Mouse (Mus musculus) small intestine, adult 2 months (tissue): ENCODE measurements at regions not wholly inside any gene's neighbourhood (a gene's known extent, or its start where the extent isn't known, plus 50 kb on each side); places are given as distances from the start of the nearest gene placed in this dataset.

Experiments used
- CTCF ChIP-seq: fragments of 200-500 bp; IDR thresholded peaks from 2 replicates; pipeline ENCODE4 v1.5.1; 2012; ENCODE audit warnings: low read depth, mild to moderate bottlenecking, control low read depth, inconsistent platforms, low read length, moderate library complexity, mixed read lengths; ENCODE audit not compliant: insufficient replicate concordance, insufficient read length; ENCODE audit errors: extremely low read depth
- POLR2A ChIP-seq: fragments of 200-500 bp; IDR thresholded peaks from 2 replicates; pipeline ENCODE4 v1.6.1; 2012; ENCODE audit warnings: low read depth, mild to moderate bottlenecking, control low read depth, inconsistent platforms, low read length, moderate library complexity

DNA sequence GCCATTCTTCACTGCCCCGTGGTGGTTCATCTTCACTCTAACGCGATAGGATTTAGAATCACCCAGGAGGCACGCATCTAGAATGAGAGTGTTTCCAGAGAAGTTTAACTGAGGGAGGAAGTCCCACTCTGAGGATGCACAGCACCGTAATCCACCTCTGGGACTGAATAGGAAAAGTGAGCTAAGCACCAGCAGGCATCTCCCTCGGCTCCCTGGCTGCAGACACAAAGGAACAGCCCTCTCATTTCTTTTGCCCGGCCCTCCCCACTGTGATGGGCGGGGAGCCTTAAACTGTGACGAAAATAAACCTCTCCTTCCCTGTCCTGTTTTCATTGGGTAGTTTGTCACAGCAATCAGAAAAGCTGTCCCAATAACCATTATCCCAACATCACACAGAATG lies 194.1 kb upstream of the Jmjd1c start:
- TF ChIP-seq CTCF, result no peak
- no peak for TF ChIP-seq POLR2A
